Mouse (Mus musculus): Measurements from ENCODE around the gene Plscr5. TPM values are rescaled to one million over a fixed set of nuclear protein-coding genes. Genes with fewer than 3 reads are reported as not detected.

The Plscr5 gene
- polyA plus RNA-seq, 1 experiment from 2014 or later: not detected

DNA sequence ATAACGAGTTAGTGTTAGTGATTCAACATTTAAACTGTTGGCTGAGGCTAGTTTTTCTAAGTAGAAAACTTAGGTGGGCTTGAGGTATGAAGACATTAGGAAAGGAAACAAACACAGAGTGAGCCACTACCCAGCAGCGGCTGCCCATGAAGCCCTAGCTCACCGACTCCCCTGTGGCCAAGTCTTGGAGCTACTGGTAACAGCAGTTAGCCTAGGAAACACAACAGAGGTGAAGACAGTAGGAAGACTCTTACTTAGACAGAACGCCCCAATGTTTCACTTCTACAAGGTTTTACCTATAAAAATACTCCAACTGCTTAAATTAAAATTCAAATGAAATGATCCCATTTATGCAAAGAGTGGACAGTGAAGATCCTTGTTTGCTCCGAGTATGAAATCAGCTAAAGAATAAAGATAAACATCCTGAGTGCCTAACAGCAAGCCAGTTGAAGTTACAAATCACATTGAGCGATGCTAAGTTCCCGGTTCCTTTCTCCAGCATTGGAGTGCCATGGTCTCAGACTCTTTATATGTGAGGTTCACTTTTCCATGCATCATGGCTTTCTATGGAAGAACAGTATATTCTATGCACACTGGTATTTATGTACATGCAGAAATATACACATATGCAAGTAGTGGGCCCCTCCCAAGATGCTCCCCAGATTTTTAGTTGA, 56.2 kb downstream of the Plscr5 start:
- peak; percentile 16 for DNase-seq (ENCODE audit: low spot score)
- ATAC-seq (ENCODE audit: insufficient number of reproducible peaks, low FRiP score, low TSS enrichment, low read depth): no peak
- no peak overlapping the region for H3K4me2 ChIP-seq (ENCODE audit: low read depth, severe bottlenecking)

DNA sequence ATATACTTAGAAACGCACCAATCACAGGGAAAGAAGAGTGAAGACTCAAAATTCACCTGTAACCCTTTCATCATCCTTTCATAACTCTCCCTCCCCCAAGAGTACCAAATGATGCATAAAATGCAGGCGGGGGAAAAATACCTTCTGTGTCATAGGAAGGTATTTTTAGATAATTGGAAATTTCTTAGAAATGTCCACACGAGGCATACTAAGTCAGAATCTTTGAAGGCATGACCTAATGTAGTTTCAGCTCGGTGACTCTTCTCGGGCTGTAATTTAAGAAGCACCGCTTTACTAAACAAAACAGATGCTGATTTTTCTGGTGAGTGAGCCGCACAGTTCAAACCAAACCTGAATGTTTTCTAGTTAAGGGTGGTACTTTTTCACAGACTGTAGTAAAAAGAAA, 56.7 kb downstream of the Plscr5 start, which contains the start of gene Plscr1:
Plscr1 (plus strand) TSS at position 304 of the 406 bp plus-strand sequence.
- Histone ChIP-seq H3K36me3 (ENCODE audit: control insufficient read depth, insufficient read depth, low read length) (no peaks in the 10 kb centered on the region), H3K4me1 (ENCODE audit: control insufficient read depth, insufficient read depth, low read length) (peaks cover 3% of the 10 kb centered on the region; the same call in 1 of the 2 replicates), H3K27ac (replicated peaks; ENCODE audit: low read depth, low read length) (peak within 1 kb of the TSS; percentile 63), H3K4me3 (ENCODE audit: low read depth, low read length) (peak within 1 kb of the TSS; percentile 41), H3K9ac (ENCODE audit: low read length) (peak within 1 kb of the TSS; percentile 61), H3K9me3 (ENCODE audit: control insufficient read depth, low read length) (no peaks in the 10 kb centered on the region), H3K4me2 (ENCODE audit: low read depth, severe bottlenecking) (peak within 1 kb of the TSS; percentile 55), H3K27me3 (ENCODE audit: control insufficient read depth, insufficient read depth, low read length) (no peaks in the 10 kb centered on the region)
- 0 out of 2 replicates have a peak, but pooled peaks have one; percentile 22 for ATAC-seq (ENCODE audit: insufficient number of reproducible peaks, low FRiP score, low TSS enrichment, low read depth)
- WGBS: 36% methylated on average over 7 of the region's 7 CpGs
- no peak for DNase-seq (ENCODE audit: low spot score)

More for the DNA sequence above, 56.2 kb downstream of the Plscr5 start:
- Histone ChIP-seq H3K4me3 (ENCODE audit: low read depth, low read length) (no peak overlapping the region), H3K27me3 (ENCODE audit: control insufficient read depth, insufficient read depth, low read length) (no peaks in the 10 kb centered on the region), H3K36me3 (ENCODE audit: control insufficient read depth, insufficient read depth, low read length) (no peaks in the 10 kb centered on the region), H3K9me3 (ENCODE audit: control insufficient read depth, low read length) (no peaks in the 10 kb centered on the region), H3K9ac (ENCODE audit: low read length) (no peak overlapping the region), H3K27ac (replicated peaks; ENCODE audit: low read depth, low read length) (no peak overlapping the region), H3K4me1 (ENCODE audit: control insufficient read depth, insufficient read depth, low read length) (peaks cover 3% of the 10 kb centered on the region; the same call in 1 of the 2 replicates)
- WGBS: 89% methylated on average over 7 of the region's 7 CpGs

DNA sequence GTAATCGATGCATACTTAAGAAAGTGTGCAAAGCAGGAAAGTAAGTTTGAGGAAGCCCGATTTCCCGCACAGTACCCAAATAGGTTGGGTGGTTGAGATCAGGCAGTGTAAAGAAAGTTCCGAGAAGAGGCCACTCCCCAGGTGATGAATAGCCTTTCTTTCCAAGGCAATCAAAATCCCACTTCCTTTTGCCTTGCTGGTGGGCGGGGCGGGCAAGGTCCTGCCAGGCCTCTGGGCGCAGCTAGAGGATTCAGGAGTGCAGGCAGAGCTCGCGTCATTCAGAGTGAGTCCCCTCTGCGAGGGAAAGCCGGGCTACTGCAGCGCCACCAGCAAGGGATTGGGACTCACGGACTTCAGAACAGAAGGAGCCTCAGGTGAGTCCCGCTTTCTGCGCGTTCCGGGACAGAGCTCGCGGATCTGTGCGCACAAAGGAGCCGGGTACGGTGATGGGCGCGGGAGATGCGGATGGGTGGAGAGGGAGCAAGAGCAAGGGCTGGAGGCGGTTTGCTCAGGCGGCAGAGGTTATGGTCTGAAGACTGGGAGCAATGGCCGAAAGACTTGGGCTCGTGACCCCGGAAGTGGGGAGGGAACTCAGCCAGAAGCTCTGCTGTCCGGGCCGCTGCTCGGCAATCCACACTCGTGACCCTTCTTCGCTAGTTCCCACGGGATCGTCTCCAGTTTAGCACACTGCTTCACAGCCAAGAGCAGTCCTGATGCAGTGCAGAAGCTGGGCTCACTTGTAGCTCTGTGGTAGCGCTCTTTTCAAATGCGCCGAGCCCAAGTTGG, 57.4 kb downstream of the Plscr5 start:
- peak; percentile 85 for DNase-seq (ENCODE audit: low spot score)
- peak; percentile 90 for ATAC-seq (ENCODE audit: insufficient number of reproducible peaks, low FRiP score, low TSS enrichment, low read depth)
- under 1% methylated on average over 40 of the region's 40 CpGs for WGBS

DNA sequence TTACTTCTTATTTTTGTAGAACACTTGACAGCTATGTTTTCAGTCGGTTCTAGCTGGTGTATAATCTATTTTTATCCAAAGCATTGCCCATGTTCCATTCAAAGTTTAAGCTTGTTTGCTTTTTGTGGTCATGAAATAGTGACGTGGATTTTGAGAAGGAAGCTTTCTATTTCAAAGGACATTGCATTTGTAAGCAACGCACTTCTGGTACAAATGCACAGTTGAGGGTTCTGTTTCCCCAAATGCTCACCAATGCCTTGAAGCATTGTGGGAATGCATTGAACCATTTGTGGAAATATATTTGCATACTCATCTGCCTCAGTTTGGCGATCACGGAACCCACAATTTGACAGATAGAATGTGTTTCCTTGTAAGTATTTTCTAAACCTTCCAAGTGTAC, 60.0 kb downstream of the Plscr5 start:
- peaks cover 3% of the 10 kb centered on the region; the same call in 1 of the 2 replicates for H3K4me1 ChIP-seq (ENCODE audit: control insufficient read depth, insufficient read depth, low read length)
- no peaks in the 10 kb centered on the region for H3K27me3 ChIP-seq (ENCODE audit: control insufficient read depth, insufficient read depth, low read length)
- no peak overlapping the region for H3K9ac ChIP-seq (ENCODE audit: low read length)
- no peak overlapping the region for H3K4me2 ChIP-seq (ENCODE audit: low read depth, severe bottlenecking)
- no peak for ATAC-seq (ENCODE audit: insufficient number of reproducible peaks, low FRiP score, low TSS enrichment, low read depth)
- DNase-seq (ENCODE audit: low spot score): peak; percentile 1
- H3K36me3 ChIP-seq (ENCODE audit: control insufficient read depth, insufficient read depth, low read length): no peaks in the 10 kb centered on the region
- 90% methylated on average over 5 of the region's 5 CpGs for WGBS
- no peak overlapping the region for H3K4me3 ChIP-seq (ENCODE audit: low read depth, low read length)
- no peaks in the 10 kb centered on the region for H3K9me3 ChIP-seq (ENCODE audit: control insufficient read depth, low read length)
- H3K27ac ChIP-seq (replicated peaks; ENCODE audit: low read depth, low read length): no peak overlapping the region

More for the DNA sequence above, 57.4 kb downstream of the Plscr5 start:
- H3K9me3 ChIP-seq (ENCODE audit: control insufficient read depth, low read length): no peaks in the 10 kb centered on the region
- peaks cover 3% of the 10 kb centered on the region; the same call in 1 of the 2 replicates for H3K4me1 ChIP-seq (ENCODE audit: control insufficient read depth, insufficient read depth, low read length)
- H3K27ac ChIP-seq (replicated peaks; ENCODE audit: low read depth, low read length): peak overlapping the region; percentile 63
- H3K27me3 ChIP-seq (ENCODE audit: control insufficient read depth, insufficient read depth, low read length): no peaks in the 10 kb centered on the region
- H3K4me3 ChIP-seq (ENCODE audit: low read depth, low read length): peak overlapping the region; percentile 41
- peak overlapping the region; percentile 55 for H3K4me2 ChIP-seq (ENCODE audit: low read depth, severe bottlenecking)
- H3K9ac ChIP-seq (ENCODE audit: low read length): peak overlapping the region; percentile 61
- no peaks in the 10 kb centered on the region for H3K36me3 ChIP-seq (ENCODE audit: control insufficient read depth, insufficient read depth, low read length)

DNA sequence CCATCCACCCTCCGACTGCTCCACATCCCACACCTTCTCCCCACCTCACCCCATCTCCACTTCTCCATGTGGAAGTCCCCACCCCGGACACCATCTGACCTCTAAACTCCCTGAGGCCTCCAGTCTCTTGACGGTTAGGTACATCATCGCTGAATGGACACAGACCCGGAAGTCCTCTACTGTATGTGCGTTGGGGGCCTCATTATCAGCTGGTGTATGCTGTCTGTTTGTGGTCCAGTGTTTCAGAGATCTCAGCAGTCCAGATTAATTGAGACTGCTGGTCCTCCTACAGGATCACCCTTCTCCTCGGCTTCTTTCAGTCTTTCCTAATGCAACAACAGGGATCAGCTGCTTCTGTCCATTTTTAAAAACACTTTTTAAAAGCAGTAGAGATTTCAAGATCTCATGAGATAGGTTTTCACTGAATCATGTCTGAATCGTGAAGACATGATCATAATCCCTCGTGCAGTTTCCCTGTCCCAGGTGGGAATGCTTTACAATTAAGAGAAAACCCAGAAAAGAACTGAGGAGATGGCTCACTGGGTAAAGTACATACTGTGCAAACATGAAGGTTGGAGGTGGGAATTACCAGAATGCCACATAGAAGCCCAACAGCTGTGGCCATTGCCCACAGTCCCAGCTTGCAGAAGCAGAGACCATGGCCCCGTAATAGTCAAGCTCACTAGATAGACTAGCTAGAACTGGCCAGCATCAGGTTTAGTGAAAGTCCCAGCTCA, 61.0 kb downstream of the Plscr5 start:
- Histone ChIP-seq H3K9me3 (ENCODE audit: control insufficient read depth, low read length) (no peaks in the 10 kb centered on the region), H3K36me3 (ENCODE audit: control insufficient read depth, insufficient read depth, low read length) (no peaks in the 10 kb centered on the region), H3K4me2 (ENCODE audit: low read depth, severe bottlenecking) (no peak overlapping the region), H3K27ac (replicated peaks; ENCODE audit: low read depth, low read length) (no peak overlapping the region), H3K9ac (ENCODE audit: low read length) (no peak overlapping the region), H3K4me1 (ENCODE audit: control insufficient read depth, insufficient read depth, low read length) (peaks cover 3% of the 10 kb centered on the region; the same call in 1 of the 2 replicates), H3K4me3 (ENCODE audit: low read depth, low read length) (no peak overlapping the region), H3K27me3 (ENCODE audit: control insufficient read depth, insufficient read depth, low read length) (no peaks in the 10 kb centered on the region)
- WGBS: 95% methylated on average over 10 of the region's 10 CpGs
- DNase-seq (ENCODE audit: low spot score) (peak; percentile 13), ATAC-seq (ENCODE audit: insufficient number of reproducible peaks, low FRiP score, low TSS enrichment, low read depth) (no peak)

Other genes starting within 250 kb of the Plscr5 start
- 31.9 and 32.1 TPM in 2 replicates for gene Plscr1, start 56.8 kb downstream of the Plscr5 start, polyA plus RNA-seq (2014; fragmentation: Nextera tagmentation; extraction: Ambion mirVana)
- 0.23 TPM in 1 of 2 replicates, not detected in the other for gene Plscr2, start 82.7 kb downstream of the Plscr5 start, polyA plus RNA-seq (2014; fragmentation: Nextera tagmentation; extraction: Ambion mirVana)
- gene 1700057G04Rik, start 116.4 kb downstream of the Plscr5 start, polyA plus RNA-seq (2014; fragmentation: Nextera tagmentation; extraction: Ambion mirVana): not detected in 2 replicates

Measured in limb, embryonic 11.5 days (tissue).